Mouse (Mus musculus) MEL (cell line): ENCODE measurements around the gene Tex22. TPM values are rescaled to one million over a fixed set of nuclear protein-coding genes. Genes with fewer than 3 reads are reported as not detected.

Experiments
- DNase-seq: peaks from one replicate; pipeline ENCODE4 v3.0.0; 2011; ENCODE audit warnings: low read depth, low spot score
- H3K27ac ChIP-seq: 2 replicates; pipeline ENCODE4 v1.5.1; 2012; ENCODE audit warnings: low read depth, mild to moderate bottlenecking, control low read depth, low read length, moderate library complexity; ENCODE audit not compliant: control insufficient read depth
- H3K27me3 ChIP-seq, 2 experiments: fragments of 150-350 bp in 1 of 2; sonication (generic) in 1 of 2; 2 replicates each; pipeline ENCODE4 v1.6.1; 2012; ENCODE audit warnings: low read length in 2 of 2, mild to moderate bottlenecking in 2 of 2, improper control_type of control experiment in 1 of 2, moderate library complexity in 1 of 2; ENCODE audit not compliant: insufficient read depth in 2 of 2, control insufficient read depth in 1 of 2
- H3K36me3 ChIP-seq, 2 experiments: 2 replicates each; pipeline ENCODE4 v1.6.1; 2012 to 2014; ENCODE audit warnings: low read length in 2 of 2, improper control_type of control experiment in 1 of 2, inconsistent platforms in 1 of 2, mild to moderate bottlenecking in 1 of 2; ENCODE audit not compliant: insufficient read depth in 2 of 2, control insufficient read depth in 1 of 2
- H3K4me1 ChIP-seq, 2 experiments: fragments of 150-350 bp in 1 of 2; sonication (generic) in 1 of 2; 2 replicates each; pipeline ENCODE4 v1.6.1; 2012; ENCODE audit warnings: low read length in 2 of 2, improper control_type of control experiment in 1 of 2, mild to moderate bottlenecking in 1 of 2; ENCODE audit not compliant: insufficient read depth in 2 of 2, control insufficient read depth in 1 of 2
- H3K4me3 ChIP-seq, 2 experiments: fragments of 150-350 bp in 1 of 2; sonication (generic) in 1 of 2; 2 replicates each; pipeline ENCODE4 v1.5.1; 2012; ENCODE audit warnings: low read depth in 2 of 2, low read length in 2 of 2, mild to moderate bottlenecking in 2 of 2, moderate library complexity in 2 of 2, control low read depth in 1 of 2, improper control_type of control experiment in 1 of 2; ENCODE audit not compliant: control insufficient read depth in 1 of 2, insufficient read depth in 1 of 2
- H3K79me2 ChIP-seq: 2 replicates; pipeline ENCODE4 v1.6.1; 2012; ENCODE audit warnings: mild to moderate bottlenecking, low read length, moderate library complexity; ENCODE audit not compliant: control insufficient read depth, poor library complexity, insufficient read depth
- H3K9ac ChIP-seq: 2 replicates; pipeline ENCODE4 v1.6.1; 2012; ENCODE audit warnings: low read depth, mild to moderate bottlenecking, control low read depth, low read length, moderate library complexity; ENCODE audit not compliant: control insufficient read depth, poor library complexity, severe bottlenecking
- H3K9me3 ChIP-seq: fragments of 150-350 bp; sonication (generic); replicated peaks from 2 replicates; pipeline ENCODE4 v1.6.1; 2012; ENCODE audit warnings: mild to moderate bottlenecking, low read length, improper control_type of control experiment, moderate library complexity; ENCODE audit not compliant: insufficient read depth
- CTCF ChIP-seq, 3 experiments: IDR thresholded peaks in 2 of 3; conservative IDR thresholded peaks in 1 of 3; 2 replicates each; pipeline ENCODE4 v1.5.1; 2011 to 2012; ENCODE audit warnings: low read length in 3 of 3, low read depth in 2 of 3, mild to moderate bottlenecking in 2 of 3, improper control_type of control experiment in 1 of 3, inconsistent platforms in 1 of 3, mixed read lengths in 1 of 3, moderate library complexity in 1 of 3; ENCODE audit not compliant: control insufficient read depth in 1 of 3, insufficient read depth in 1 of 3, poor library complexity in 1 of 3, severe bottlenecking in 1 of 3
- EP300 ChIP-seq, 2 experiments: IDR thresholded peaks; 2 replicates each; pipeline ENCODE4 v1.6.1; 2011; ENCODE audit warnings: improper control_type of control experiment in 2 of 2, low read length in 2 of 2, low read depth in 1 of 2, mild to moderate bottlenecking in 1 of 2
- ETS1 ChIP-seq: IDR thresholded peaks from 2 replicates; pipeline ENCODE4 v1.6.1; 2012; ENCODE audit warnings: low read depth, mild to moderate bottlenecking, inconsistent platforms, low read length, improper control_type of control experiment, moderate library complexity
- GABPA ChIP-seq: IDR thresholded peaks from 2 replicates; pipeline ENCODE4 v1.6.1; 2012; ENCODE audit warnings: low read depth, mild to moderate bottlenecking, inconsistent platforms, low read length, improper control_type of control experiment, moderate library complexity
- MAZ ChIP-seq: IDR thresholded peaks from 2 replicates; pipeline ENCODE4 v1.6.1; 2012; ENCODE audit warnings: low read depth, mild to moderate bottlenecking, inconsistent platforms, low read length, improper control_type of control experiment
- MEF2A ChIP-seq: IDR thresholded peaks from 2 replicates; pipeline ENCODE4 v1.6.1; 2014; ENCODE audit warnings: low read depth, mild to moderate bottlenecking, inconsistent platforms, low read length, improper control_type of control experiment; ENCODE audit not compliant: poor library complexity, insufficient replicate concordance, severe bottlenecking; ENCODE audit errors: extremely low read depth
- MYB ChIP-seq: IDR thresholded peaks from 2 replicates; pipeline ENCODE4 v1.6.1; 2011; ENCODE audit warnings: mild to moderate bottlenecking, low read depth, low read length, improper control_type of control experiment
- POLR2A ChIP-seq, 2 experiments: IDR thresholded peaks; 2 replicates each; pipeline ENCODE4 v1.6.1; 2011 to 2012; ENCODE audit warnings: low read length in 2 of 2, mild to moderate bottlenecking in 2 of 2, control low read depth in 1 of 2, improper control_type of control experiment in 1 of 2, low read depth in 1 of 2, moderate library complexity in 1 of 2; ENCODE audit not compliant: control insufficient read depth in 1 of 2, insufficient read depth in 1 of 2, poor library complexity in 1 of 2
- RAD21 ChIP-seq: IDR thresholded peaks from 2 replicates; pipeline ENCODE4 v1.6.1; 2011; ENCODE audit warnings: mild to moderate bottlenecking, low read depth, low read length, improper control_type of control experiment
- TBP ChIP-seq: IDR thresholded peaks from 2 replicates; pipeline ENCODE4 v1.8.0; 2011; ENCODE audit warnings: low read depth, low read length, improper control_type of control experiment
- TCF12 ChIP-seq: IDR thresholded peaks from 2 replicates; pipeline ENCODE4 v1.6.1; 2014; ENCODE audit warnings: low read depth, mild to moderate bottlenecking, inconsistent platforms, low read length, improper control_type of control experiment, moderate library complexity
- polyA plus RNA-seq, 2 experiments: library from polyadenylated mRNA; stranded (reverse) in 1 of 2; unstranded in 1 of 2; fragments of >175 nt in 1 of 2; fragments of >200 nt in 1 of 2; gene quantifications; 2 replicates each; pipeline versions ENCODE4 v1.2.1 to v1.2.4; 2012; ENCODE audit warnings: low replicate concordance in 2 of 2, low read depth in 1 of 2; ENCODE audit not compliant: insufficient read length in 2 of 2, insufficient read depth in 1 of 2, missing spikeins in 1 of 2
- total RNA-seq: library from RNA; depleted of rRNA; stranded (reverse); fragments of 300-350 nt; gene quantifications from 2 replicates; pipeline ENCODE4 v1.2.3, GENCODE M21; 2012

Tex22 gene
- total and polyA plus RNA-seq, 3 experiments: 0.43 to 0.65 TPM; not detected in 1

DNA sequence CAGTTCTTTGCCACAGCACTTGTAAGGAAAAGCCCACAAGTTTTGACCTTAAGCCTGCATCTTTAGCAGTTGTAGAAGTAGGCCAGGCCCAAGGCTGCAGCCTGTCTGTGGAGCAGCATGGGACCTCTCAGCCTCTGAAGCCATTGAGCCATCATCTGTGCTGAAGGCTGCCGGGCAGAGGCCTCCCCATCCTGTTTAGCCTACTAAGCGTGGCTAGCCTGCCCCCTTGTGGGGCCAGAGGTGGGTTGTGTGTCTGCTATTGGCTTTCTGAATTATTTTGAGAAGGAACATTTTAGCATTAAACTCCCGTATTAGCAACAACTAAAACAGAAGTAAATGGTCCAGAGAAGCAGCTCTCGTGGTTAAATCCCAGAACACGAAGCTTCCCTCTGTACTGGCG, 28.2 kb downstream of the Tex22 start:
- Histone ChIP-seq H3K36me3 (peaks cover 2 to 36% of the 10 kb centered on the region in 2 experiments), H3K79me2 (peaks cover 88% of the 10 kb centered on the region), H3K9me3 (no peaks in the 10 kb centered on the region), H3K27me3 (no peaks in the 10 kb centered on the region), H3K9ac (no peak overlapping the region), H3K27ac (no peak overlapping the region), H3K4me1 (peaks cover 25 to 45% of the 10 kb centered on the region in 2 experiments), H3K4me3 (no peak overlapping the region)
- DNase-seq: peak; percentile 79
- TF ChIP-seq MYB (no peak), CTCF (IDR thresholded peaks at IDR 0.05 in 2 of 3, conservative IDR thresholded peaks at IDR 0.05 in 1 of 3; ENCODE audit: control insufficient read depth in 1 of 3, insufficient read depth in 1 of 3, low read depth in 2 of 3, low read length in 3 of 3, poor library complexity in 1 of 3, severe bottlenecking in 1 of 3) (peak in 1 of 3 experiments; percentile 54; a peak in 2 of 6 replicates)

DNA sequence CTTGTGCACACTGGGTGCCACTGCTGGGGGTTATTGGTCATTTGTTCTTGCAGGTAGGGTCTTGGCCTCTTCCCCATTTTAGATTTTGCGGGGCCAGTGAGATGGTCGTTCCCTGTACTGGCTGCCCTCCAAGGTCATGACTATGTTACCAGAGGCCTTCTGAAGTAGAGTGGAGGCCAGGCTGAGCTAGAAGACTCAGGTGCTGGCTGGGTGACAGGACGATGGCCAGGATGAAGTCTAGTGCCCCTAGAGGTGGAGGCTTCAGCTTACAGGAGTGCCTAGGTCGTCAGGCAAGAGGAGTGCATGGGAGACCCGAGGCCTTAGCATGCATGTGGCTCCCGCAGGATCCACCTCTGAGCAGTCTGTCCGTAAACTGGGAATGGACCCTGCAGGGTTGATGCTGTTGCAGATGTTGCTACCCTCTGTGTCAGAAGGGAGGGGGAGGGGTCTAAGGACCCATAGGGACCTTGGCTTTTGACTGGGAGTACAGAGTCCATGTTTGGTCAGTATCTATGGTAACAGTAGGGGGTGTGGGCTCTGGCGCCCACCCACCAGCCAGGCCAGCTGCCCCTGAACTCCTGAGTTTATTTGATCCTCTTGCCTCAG, 29.6 kb downstream of the Tex22 start:
- H3K27ac ChIP-seq: no peak overlapping the region
- DNase-seq: peak; percentile 72
- peaks cover 35 to 54% of the 10 kb centered on the region in 2 experiments for H3K4me1 ChIP-seq

DNA sequence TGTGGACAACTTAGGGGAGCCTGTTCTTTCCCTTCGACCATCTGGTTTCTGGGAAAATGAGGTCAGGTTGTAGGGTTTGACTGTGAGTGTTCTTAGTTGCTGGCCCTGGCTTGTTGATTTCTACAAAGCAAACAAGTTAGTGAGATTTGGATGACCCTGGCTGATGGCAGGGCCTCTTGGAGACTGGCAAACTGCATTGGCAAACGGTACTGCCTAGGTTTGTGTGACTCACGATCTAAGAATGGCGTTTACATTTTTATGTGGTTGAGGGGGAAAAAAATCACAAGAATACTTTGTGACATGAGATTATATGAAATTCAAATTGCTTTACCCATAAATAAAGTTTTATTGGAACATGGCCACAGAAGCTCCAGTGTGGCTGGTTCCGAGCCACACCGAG, 32.1 kb downstream of the Tex22 start:
- Histone ChIP-seq H3K27me3 (no peaks in the 10 kb centered on the region), H3K4me3 (no peak overlapping the region; a peak in 1 of 4 replicates), H3K9me3 (no peaks in the 10 kb centered on the region), H3K4me1 (peaks cover 23 to 38% of the 10 kb centered on the region in 2 experiments), H3K27ac (peak overlapping the region; percentile 87), H3K79me2 (peaks cover 84% of the 10 kb centered on the region), H3K9ac (peak overlapping the region; percentile 33), H3K36me3 (peaks cover 8 to 29% of the 10 kb centered on the region in 2 experiments)
- DNase-seq: peak; percentile 48
- TF ChIP-seq EP300 (IDR thresholded peaks at IDR 0.05; ENCODE audit: low read depth in 1 of 2, low read length in 2 of 2): no peak
- peak in 1 of 2 experiments; percentile 30; a peak in 1 of 4 replicates for TF ChIP-seq POLR2A (IDR thresholded peaks at IDR 0.05; ENCODE audit: control insufficient read depth in 1 of 2, insufficient read depth in 1 of 2, low read depth in 1 of 2, low read length in 2 of 2, poor library complexity in 1 of 2)
- TF ChIP-seq TBP: no peak
- TF ChIP-seq MAZ: no peak
- TF ChIP-seq ETS1: no peak
- no peak for TF ChIP-seq GABPA

More for the DNA sequence above, 29.6 kb downstream of the Tex22 start:
- H3K9ac ChIP-seq: no peak overlapping the region
- peaks cover 6 to 45% of the 10 kb centered on the region in 2 experiments for H3K36me3 ChIP-seq
- no peaks in the 10 kb centered on the region for H3K9me3 ChIP-seq
- H3K4me3 ChIP-seq: no peak overlapping the region
- TF ChIP-seq RAD21 (no peak), MEF2A (no peak), POLR2A (IDR thresholded peaks at IDR 0.05; ENCODE audit: control insufficient read depth in 1 of 2, insufficient read depth in 1 of 2, low read depth in 1 of 2, low read length in 2 of 2, poor library complexity in 1 of 2) (peak in 1 of 2 experiments; percentile 40; a peak in 1 of 4 replicates), TCF12 (no peak), CTCF (IDR thresholded peaks at IDR 0.05 in 2 of 3, conservative IDR thresholded peaks at IDR 0.05 in 1 of 3; ENCODE audit: control insufficient read depth in 1 of 3, insufficient read depth in 1 of 3, low read depth in 2 of 3, low read length in 3 of 3, poor library complexity in 1 of 3, severe bottlenecking in 1 of 3) (peak in 1 of 3 experiments; percentile 64; a peak in 2 of 6 replicates)
- no peaks in the 10 kb centered on the region for H3K27me3 ChIP-seq
- peaks cover 89% of the 10 kb centered on the region for H3K79me2 ChIP-seq
